Mouse (Mus musculus): ENCODE data around the gene Adssl1. TPM values are rescaled to one million over a fixed set of nuclear protein-coding genes. Genes with fewer than 3 reads are reported as not detected.

The Adssl1 gene
- polyA plus RNA-seq (2017; shearing (Covaris generic)) = 1 to 10 TPM; 2.0 to 2.3 TPM

- peak; percentile 36 for ATAC-seq
Measured at GRCm38 (mm10) chr12:112619686-112620353, at the start of gene Adssl1. TSS of gene Adssl1 (plus strand) at chr12:112620045.

GRCm38 (mm10) chr12:112570160-112570559, 49.7 kb upstream of the Adssl1 start:
- ATAC-seq = no peak

DNA sequence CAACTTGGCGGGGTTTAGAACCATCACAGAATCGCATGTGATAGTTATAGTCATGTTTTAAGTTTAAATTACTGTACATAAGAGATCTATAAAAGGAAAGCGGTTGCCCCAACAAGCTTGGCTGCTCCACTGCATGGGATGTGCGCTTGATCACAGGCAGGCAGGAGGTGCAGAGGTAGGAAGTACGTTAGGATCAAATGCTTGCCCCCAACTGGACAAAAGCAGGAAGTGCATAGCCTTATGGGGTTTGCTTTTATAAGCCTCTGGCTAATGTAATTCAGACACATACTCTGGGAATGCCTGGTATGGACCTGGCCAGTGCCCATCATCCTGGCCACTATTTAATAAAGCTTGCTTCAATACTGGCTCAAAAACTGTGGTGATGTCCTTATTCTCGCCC, 48.8 kb upstream of the Adssl1 start:
- no peak for ATAC-seq

GRCm38 (mm10) chr12:112575274-112575986, 44.4 kb upstream of the Adssl1 start:
- no peak for ATAC-seq

GRCm38 (mm10) chr12:112576341-112576740, 43.5 kb upstream of the Adssl1 start:
- ATAC-seq = no peak

DNA sequence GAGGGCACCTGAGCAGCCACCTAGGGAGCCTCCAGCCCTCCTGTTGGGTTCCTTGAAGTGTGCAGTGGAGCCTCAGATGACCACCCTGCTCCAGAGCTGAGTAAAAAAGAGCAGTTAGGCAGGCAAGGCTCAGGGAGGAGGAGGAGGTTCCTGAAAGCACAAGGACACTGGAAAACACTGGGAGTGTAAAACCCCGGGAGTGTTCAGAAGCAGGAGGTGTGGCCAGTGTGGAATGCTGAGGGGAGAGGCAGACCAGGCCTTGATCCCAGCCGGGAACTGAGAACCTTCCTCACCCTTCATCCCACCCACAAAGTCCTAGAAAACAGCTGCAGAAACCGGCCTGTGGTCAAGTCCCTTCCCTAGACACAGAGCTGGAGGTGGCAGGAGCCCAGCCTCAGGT, 43.1 kb upstream of the Adssl1 start:
- no peak for ATAC-seq

DNA sequence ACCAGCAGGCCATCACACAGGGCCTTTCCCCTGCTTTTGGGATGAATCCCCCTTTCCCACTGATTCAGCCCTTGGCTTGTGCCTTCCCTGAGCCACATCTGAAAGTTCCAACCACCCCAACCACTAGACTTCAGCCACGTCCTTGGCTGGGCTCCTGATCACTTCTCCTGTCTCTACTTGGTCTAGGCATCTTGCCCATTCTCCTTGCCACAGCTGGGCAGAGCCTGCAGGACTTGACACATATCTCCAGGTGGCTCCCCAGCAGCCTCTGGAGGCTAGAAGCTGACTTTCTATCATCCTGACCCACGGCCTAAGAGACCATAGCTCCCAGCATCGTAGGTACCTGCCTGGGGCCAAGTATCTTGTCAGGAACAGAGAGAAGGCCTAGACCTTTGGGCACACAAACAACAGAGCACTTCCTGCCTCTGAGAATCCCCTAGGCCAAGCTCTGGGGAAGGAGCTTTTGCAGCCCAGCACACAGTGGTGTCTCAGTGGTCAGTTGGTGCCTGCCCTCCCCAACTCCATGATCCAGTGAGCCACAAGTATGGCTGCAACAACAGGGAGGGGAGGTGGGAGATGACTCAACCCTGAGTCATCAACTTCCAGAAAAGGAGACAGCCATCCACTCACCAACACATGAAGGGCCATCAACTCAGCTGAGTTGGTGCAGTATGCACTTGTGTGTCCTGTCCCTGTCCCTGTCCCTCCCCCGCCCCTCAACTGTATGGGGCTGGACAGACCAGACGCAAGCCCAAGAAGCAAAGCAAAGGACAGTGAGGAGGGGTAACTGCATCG, 41.4 kb upstream of the Adssl1 start:
- no peak for ATAC-seq

DNA sequence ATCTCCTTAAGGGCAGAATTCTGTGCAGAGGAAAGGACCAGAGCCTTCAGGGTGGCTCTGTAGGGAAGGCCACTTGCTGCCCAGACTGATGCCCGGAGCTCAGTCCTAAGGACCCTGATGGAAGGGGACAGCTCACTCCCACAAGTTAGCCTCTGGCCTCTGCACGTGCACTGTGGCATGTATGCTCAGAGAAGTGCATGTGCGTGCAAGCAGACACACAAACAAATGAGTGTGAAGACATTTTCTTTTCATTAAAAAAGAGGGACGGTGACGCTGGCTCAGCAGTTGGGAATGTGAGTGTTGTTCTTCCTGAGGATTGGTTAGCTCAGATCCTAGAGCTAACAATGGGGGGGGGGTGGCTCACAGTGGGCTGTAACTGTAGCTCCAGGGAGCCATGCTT, 40.4 kb upstream of the Adssl1 start:
- ATAC-seq = no peak

GRCm38 (mm10) chr12:112579926-112580325, 39.9 kb upstream of the Adssl1 start:
- ATAC-seq = no peak

DNA sequence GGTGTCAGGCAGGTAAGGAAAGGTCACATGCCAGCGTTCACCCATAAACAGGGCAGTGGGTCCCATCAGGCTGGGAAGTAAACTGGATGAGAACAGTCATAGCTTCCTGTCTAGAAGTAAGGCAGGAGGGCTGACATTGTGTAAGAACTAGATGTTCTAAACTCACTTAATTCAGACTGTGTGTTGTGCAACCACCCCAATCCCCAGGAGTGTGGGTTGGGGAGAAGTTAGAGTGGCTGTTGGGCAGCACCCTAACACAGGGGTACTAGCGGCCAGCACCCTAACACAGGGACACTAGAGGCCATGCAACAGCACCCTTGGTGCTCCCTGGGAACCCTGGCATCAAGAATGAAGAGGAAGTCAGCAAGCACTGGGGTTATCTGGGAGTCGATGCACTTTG, 38.7 kb upstream of the Adssl1 start:
- no peak for ATAC-seq

- ATAC-seq = no peak
Measured at GRCm38 (mm10) chr12:112584954-112585353, 34.9 kb upstream of the Adssl1 start.

- no peak for ATAC-seq
Measured at GRCm38 (mm10) chr12:112585924-112586538, 33.8 kb upstream of the Adssl1 start.

DNA sequence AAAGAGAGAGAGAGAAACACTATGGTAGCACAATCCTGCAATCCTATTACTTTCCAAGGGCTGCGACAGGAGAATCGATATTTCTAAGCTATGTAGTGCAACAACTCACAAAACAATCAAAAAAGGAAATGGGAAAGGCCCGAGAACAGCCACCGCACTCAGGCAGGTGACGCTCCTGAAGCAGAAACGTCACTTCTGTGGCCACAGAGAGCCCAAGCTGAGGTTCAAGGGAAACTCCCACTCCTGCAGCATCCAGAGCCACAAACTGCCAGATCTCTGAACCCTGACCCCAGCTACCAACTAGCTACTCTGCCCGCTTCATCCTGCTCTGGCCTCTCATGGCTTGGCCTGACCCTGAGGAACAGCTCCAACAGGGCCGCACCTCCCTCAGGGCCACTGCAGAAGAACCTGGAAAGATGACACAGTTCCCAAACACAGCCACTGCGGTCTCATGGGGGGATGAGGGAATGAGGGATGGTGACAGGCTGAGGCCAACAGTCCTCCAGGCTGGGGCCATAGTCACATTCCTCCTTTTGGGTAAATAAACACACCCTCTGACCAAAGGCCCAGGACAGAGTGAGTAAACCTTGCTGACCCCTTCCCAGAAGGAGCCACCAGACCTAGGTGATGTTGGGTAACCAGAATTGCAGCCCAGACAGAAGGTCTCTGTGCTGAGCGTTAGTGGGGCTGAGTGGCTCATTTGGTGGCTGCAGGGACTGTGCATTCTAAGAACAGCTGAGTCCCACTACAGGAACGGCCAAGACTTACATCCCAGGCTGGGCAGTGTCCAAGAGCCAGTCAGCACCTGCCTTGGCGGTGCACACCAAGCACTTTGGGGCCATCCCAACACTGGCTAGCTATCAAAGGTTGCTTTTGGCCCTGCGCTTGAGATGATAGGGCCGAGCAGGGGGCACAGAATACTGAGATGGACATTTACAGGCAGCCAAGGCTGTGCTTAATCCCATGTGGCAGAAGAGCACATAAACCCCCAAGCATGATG, 32.4 kb upstream of the Adssl1 start:
- ATAC-seq = no peak

DNA sequence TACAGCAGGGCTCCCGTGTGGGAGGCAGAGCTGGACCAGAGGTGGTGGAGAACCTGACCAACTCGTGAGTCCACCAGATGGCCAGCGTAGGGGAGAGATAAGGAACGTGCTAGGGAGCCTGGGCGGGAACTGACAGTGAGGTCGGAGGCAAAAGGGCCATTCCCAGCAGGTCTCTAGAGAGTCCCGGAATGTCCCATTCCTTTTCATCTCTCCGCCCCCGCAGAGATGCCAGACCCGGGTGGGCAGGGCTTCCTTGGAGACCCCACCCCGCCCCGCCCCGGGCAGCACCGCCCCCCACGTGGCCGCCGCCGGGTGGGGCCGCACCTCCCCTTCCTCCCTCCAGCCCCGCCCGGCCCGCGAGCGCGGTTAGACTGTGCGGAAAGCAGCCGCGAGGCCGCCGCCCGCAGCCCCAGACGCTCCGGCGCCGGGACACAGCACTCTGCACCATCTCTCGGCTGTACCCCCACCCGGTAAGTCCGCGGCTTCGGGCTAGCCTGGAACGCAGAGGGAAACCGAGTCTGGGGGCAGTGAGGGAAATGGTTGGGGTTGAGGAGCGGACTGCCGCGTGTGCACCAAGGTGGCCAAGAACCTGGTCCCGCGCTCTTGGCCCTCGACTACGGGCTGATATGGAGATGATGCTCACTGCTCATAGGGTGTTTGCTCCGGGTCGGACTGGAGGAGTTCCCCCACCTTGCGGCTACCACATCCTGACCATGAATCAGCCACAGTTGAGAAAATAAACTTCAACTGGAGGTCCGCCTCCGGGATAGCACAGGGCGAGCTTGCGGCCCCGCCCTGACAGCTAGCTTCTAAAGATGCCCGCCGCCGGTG, 31.2 kb upstream of the Adssl1 start, which contains the start of gene Inf2:
Gene Inf2, plus strand, starts transcription at position 359 of the 831 bp plus-strand sequence.
- ATAC-seq = peak; percentile 77

DNA sequence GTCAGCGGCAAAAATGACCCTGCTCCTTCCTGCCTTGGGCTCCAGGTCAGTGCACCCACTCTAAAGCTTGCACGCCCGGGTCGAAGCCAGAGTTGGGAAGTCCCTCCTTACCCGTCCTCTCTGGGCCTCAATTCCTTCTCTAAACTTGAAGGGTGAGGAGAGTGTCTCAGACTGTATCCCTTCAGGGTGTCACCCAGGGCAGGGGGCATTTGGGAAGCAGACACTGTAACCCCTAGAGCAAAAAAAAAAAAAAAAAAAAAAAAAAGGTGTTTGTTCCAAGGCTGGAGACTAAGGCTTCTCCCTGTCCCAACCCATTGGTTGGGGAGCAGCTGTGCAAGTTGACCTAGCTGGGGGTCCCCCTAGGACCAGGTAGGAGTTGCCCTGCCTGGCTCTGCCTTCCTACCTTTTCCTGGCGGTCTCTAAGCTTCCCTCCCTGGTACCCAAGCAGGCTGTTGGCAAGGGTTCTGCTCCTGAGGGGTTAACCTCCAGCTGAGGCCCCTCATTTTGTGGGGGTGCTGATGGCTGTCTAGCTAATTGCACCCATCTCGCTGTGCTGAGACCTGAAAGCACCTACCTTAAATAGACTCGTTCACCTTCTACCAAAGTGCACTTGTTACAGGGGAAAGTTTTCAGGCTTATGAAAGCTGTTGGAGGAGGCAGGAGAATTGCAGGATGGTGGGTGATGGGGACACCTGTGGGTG, 30.2 kb upstream of the Adssl1 start:
- no peak for ATAC-seq

DNA sequence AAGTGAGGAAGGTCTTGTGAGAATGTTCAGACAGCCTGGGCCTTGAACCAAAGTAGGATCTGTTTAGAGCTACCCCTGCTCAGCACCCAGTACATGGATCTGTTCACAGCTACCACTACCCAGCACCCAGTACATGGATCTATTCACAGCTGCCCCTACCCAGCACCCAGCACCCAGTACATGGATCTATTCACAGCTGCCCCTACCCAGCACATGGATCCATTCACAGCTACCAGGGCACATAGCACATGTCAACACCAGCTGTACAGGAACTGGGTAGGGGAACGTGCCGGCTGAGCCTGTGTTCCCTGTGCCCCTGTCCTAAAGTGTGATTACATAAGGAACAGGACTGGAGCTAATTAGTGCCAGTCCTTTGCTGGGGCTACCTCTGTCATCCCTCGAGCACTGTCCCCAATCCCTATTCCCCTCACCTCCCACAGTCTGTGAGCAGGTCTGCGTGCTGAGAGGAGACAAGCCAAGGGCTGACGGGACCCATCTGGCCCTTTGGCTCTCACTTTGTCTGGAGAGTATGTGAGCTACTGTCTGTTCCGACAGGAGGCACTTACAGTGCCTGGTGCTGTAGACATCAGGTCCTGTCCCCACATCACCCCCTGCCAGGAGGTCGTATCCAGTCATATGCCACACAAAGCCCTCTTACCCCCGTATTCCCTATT, 29.1 kb upstream of the Adssl1 start:
- no peak for ATAC-seq

- ATAC-seq = no peak
Measured at GRCm38 (mm10) chr12:112591240-112591639, 28.6 kb upstream of the Adssl1 start.

DNA sequence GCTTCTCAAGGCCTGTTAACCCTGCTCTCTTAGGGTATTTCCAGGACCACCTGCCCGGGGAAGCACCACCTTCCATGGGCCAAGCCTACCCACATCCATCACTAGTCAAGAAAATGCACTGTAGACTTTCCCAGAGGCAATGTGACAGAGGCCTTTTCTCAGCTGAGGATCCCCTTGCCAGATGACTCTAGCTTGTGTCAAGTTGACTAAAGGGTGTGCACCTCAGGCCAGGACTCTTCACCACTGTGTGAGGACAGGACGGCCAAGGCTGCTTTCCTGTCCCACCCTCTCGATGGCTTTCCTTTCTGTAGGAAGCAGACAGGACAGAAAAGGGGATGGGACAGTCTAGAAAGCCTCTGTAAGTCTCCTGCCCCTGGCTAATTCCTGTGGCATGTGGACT, 28.1 kb upstream of the Adssl1 start:
- ATAC-seq = no peak

DNA sequence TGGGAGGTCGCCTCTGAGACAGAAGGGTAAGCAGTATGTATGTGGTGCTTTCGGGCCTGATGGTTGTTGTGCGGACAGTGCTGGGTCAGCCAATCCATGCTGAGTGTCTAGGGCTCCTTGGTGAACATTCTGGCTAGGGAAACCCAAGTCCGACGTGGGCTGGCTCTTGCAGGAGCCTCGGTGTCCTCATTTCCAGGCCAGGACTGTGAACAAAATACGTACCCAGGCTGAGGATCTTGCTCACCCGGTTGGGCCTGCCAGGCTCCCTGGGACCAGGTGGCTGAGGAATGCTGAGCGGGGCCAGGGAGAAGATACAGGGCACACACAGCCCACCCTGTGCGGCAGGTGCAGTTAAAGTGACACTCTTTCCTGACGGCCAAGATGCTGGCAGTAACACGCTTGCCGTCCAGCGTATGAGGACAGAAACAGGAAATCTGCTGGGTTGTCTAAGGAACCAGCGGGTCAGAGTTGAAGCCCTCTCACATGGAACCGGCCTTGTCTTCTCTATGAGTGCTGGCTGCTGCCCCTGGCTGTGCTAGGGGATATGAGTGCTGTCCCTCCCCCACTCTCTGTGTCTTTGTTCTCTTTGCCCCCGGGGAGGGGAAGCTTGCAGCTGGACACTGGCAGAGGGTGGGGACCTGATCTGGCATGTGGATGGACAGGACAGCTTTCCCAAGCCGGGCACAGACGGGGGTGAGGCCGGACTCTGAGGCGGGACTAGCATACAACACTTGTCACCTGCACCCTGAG, 26.7 kb upstream of the Adssl1 start:
- no peak for ATAC-seq

Data from CD4-positive, CD25-positive, alpha-beta regulatory T cell, adult 4 months (primary cell).